Mouse (Mus musculus) heart, postnatal 25 days (tissue): ENCODE results near the gene Zfp51. TPM values are rescaled to one million over a fixed set of nuclear protein-coding genes. Genes with fewer than 3 reads are reported as not detected.
"Not testable (repeated sequence)": the region's sequence is repeated elsewhere in the genome, so short reads cannot be mapped to it uniquely, and the experiment has no call there.

Experiments
- DNase-seq: peaks from one replicate; pipeline ENCODE4 v3.0.0; 2022; ENCODE audit warnings: low spot score
- intact Hi-C: fragments of 180-260 bp; cut with DNase I; formaldehyde crosslinking; loops from one replicate; pipeline ENCODE4 v1.15.1; 2025
- total RNA-seq, 2 experiments: library from RNA; stranded (reverse); gene quantifications; 2 replicates each; pipeline ENCODE4 v1.2.3; 2021

The Zfp51 gene
- total RNA-seq = 1 to 10 TPM; 5.3 to 6.5 TPM

DNA sequence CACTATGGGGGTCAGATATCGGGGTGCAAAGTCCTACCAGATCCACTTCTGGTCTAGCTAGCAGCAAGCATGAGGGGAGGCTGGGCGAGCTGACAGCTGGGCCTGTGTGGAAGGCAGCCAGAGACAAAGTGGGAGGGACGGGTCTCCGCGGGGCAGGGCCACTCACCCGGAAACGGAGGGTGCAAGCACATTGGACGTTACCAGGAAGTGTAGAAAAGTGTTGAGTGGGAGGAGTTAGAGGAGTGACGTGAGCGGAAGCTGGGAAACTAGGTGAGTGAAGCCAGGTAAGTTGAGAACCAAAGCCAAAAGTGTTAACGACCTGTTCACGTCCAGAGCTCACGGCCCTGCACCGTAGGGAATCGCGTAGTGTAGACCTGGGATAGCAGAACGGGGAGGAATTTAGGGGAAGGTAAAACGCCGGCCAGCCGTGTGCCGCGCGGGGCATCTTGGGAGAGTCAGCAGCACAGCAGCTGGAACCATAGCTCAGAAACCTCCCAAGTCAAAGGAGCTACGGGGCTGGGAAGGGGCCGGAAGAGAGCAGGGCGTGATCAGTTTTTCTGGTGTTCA, at the start of gene Zfp51:
Zfp51 (plus strand) TSS at position 237 of the 567 bp plus-strand sequence.
- intact Hi-C loops = loop anchor here (2.0 to 5.0 kb wide), 3 partner anchors 27 to 65 kb away; partner anchors contain the start of genes Zfp53 and Zfp54
- DNase-seq = peak; percentile 91

DNA sequence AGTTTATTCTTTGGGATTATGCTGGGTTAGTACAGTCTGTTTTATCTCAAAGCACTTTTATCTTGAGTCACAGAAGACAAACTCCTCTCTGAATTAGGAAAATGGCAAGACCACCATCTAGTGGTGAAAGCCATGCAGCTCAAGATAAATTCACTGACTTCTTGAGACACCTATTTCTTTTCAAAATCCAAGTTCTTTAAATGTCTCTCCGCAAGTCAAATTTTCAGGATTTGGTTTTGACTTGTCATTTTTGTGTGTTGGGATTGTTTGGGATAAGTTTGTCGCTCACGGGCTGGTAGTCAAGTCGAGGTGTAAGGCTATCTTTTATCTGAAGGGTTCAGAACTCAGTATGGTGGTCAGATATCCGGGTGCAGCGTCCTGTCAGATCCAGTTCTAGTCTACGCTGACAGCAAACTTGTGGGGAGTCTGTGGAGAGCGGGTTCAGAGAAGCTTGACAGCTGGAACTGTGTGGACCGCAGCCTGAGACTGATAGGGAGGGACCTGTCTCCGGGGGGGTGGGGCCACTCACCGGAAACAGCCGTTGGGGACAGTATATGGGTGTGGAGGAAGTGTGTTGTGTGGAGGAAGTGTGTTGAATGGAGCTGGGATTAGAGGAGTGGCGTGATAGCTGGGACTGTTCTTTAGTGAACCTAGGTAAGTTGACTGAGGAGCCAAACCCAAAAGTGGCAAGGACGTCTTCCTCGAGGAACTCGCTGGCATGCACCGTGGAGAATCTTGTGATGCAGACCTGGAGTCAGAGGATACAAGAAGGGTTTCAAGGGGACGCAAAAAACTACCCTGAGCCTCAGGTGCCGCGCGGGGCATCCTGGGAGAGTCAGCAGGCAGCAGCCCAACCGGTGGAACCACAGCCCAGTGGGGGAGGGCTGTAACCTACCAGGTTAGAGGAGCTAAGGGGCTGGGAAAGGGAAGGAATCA, 27.2 kb upstream of the Zfp51 start, which contains the start of gene Zfp54:
Zfp54 (plus strand) TSS at position 564 of the 936 bp plus-strand sequence.
- peak; percentile 46 for DNase-seq
- intact Hi-C loops = loop anchor here (1.0 to 5.0 kb wide), 4 partner anchors 28 to 191 kb away; partner anchors contain the start of gene Zfp51

DNA sequence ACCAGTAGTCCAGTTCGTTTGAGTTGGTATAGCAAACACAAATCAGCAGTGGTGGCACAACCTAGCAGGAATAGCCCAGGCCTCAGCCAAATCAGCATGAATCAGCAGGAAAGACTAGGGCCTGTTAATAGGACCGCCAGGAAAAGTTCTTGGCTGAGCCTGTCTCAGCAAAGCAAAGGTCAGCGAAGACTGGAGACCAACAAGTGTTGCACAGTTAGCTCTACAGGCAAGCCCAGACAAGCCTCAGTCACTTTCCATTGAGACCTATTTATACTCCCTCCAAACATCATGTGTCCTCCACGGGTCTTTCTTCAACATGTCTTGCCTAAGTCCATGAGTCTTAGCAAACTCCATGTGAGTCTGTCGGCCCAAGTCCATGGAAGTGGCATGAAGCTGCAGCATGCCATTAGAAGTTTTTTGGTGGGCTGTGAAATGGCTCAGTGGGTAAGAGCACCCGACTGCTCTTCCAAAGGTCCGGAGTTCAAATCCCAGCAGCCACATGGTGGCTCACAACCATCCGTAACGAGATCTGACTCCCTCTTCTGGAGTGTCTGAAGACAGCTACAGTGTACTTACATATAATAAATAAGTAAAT, 11.3 kb upstream of the Zfp51 start:
- intact Hi-C loops, DNase-seq: not testable (repeated sequence)

DNA sequence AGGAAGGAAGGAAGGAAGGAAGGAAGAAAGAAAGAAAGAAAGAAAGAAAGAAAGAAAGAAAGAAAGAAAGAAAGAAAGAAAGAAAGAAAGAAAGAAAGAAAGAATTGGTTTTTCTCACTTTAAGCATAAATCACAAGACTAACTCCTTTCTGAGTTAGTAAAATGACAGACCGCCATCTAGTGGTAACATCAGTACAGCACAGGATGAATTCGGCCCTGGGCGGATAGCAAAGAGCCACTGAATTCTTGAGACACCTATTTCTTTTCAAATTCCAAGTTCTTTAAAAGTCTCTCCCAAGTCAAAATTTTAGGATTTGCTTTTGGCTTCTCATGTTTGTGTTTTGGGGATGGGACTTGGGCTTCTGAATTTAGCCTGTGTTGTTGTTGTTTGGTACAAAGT, 505 bp upstream of the Zfp51 start:
- intact Hi-C loops = loop anchor here (2.0 to 5.0 kb wide), 3 partner anchors 27 to 65 kb away; partner anchors contain the start of genes Zfp53 and Zfp54
- peak; percentile 24 for DNase-seq

DNA sequence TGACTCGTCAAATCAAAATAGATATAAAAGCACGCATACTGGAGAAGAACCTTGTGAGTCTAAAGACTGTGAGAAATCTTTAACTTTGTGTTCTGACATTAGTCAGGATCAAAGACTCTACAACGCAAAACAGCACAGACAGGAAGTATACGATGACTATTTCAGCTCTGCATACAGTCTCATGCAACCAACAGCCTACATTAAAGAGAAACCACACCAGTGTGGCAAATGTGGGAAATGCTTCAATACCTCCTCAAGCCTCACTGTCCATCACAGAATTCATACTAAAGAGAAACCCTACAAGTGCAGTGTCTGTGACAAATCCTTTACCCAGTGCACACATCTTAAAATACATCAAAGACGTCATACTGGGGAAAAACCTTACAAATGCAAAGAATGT, 13.4 kb downstream of the Zfp51 start:
- DNase-seq = no peak
- intact Hi-C loops = no loop called here

DNA sequence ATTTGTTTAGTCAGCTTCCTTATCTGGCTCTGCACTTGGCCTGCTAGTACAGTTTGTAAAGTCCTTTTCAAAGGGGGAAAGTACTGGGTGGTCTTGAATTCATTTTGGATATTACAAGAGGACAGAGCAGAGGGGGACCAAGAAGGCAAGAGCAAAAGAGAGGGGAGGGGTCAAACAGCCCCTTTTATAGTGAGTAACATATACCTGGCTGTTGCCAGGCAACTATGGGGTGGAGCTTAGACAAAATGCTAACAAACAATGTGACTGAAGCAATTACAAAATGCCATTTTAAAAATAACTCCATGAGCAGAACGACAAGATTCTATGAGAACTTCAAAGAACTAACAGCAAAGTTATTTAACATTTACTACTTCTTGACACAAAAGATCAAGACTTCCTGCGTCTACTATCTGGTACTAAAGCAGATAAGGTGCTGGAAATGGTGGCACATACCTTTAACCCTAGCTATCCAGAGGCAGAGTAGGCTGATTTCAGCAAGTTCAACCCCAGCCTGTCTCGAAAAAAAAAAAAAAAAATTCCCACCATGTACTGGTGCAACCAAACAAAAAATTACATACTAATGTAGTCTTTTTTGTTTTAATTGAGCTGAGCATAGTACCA, 22.0 kb downstream of the Zfp51 start:
- no peak for DNase-seq
- intact Hi-C loops = no loop called here

DNA sequence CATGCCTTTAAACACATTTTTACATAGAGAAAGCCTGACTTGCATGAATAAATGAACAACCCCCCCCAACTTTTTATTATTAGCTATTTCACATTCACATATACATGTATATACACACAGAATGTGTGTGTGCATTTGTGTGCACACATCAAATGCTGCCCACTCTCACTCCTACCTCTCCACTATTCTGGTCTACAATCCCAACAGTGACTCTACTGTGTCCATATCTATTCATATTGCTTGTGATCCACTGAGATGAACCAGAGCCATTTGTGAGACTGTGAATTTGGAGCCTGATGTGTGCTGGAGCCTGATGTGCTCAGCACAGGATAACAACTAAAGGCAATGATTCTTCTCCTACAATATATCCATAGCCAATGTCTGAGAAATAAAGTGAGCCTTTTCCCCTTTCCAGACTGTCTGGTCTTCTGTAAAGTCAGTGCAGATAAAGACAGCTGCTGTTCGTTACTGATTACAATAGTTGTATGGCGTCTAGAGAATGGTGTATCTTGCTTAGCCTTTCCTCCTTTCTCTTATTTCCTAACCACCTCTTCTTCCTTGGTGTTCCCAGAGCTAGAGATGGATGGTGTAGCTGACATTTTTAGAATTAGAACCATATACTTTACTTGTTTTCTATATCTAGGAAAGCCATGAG, 22.6 kb downstream of the Zfp51 start:
- no peak for DNase-seq

DNA sequence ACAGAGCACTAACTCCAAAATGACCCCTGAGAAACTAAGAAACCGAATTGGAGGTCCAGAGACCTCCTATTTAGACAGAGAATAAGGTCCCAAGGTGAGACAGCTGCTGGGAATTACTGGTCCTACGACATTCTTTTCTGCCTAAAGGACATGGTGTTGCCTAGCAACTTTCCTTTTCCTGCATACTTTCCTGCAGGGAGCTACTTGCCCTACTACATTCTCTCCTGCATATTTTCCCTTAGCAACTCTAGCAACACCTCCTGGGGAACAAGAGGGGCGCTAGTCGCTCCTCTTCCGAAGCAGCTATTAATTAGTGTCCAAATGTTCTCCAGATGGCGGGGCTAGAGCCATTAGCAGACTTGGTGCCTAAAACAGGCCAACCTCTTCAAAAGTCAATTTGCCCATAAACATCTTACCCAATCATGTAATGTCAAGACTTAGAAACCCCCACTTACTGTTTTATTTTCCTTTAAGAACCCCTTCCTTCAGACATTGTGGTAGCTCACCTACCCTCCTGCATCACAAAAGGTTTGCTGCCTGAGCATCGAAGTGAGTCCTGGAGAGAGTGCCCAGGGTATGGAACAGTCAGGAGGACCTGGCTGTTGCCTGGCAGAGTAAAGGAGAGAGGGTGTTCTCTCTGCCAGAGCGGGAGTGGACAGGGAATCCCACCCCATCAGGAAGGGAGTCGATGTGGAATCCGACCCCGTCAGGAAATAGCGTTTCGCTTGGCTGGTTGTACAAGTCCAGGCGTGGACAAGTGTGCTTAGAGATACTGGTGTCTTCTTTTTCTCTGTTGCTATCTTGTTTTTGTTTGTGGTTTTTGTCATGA, 23.4 kb downstream of the Zfp51 start:
- DNase-seq = no peak
- intact Hi-C loops = no loop called here

More for the DNA sequence above, 22.6 kb downstream of the Zfp51 start:
- intact Hi-C loops = no loop called here

DNA sequence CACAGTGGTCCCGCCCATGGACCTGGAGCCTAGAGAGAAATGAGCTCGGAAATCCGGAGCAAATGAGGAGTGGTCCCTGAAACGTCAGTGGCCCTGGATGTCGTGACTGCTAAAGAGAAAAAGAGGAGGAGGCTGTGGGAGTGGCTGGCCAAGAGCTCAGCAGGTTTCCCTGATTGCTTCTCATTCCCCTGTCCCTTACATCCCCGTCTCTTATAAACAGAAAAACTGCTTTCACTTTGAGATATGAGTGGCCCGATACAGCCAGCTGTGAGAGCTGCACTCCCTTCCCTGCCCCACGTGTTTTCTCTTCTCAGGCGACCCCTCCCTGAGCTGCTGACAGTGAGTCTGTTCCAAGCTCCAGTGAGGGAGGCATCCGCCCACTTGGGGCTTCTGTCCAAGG, 24.6 kb downstream of the Zfp51 start:
- peak; percentile 4 for DNase-seq
- intact Hi-C loops = not testable (repeated sequence)

DNA sequence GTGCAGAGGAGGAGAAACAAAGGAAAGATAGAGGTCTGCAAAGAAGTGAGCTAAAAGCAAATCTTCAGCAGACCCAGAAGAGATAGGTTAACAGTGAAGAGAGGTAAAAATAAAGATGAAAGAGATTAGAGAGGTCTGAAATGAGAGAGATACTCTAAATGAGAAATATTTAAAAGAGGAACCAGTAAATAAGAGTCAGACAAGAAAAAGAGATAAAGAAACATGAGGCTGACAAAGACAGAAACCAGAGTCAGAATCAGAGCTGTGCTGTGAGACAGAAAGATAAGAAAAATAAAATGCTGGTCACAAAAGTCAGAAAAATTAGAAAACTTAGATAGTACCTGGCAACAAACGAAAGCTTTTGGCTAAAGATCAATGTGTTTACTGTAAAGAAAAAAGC, 25.1 kb downstream of the Zfp51 start:
- intact Hi-C loops, DNase-seq: not testable (repeated sequence)

DNA sequence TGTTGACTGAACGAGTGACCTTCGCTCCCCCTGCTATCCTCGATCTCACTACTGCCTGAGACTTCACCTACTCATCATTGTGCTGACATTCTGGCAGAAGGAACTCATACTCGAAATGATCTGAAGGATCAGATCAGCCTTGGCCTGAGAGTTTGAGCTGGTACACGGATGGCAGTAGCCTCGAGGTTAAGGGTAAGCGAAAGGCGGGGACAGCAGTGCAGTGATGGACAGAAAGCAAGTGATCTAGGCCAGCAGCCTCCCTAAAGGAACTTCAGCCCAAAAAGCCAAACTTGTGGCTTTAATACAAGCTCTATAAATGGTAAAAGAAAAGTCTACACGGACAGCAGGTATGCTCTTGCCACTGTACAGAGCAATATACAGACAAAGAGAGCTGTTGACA, 26.2 kb downstream of the Zfp51 start:
- intact Hi-C loops, DNase-seq: not testable (repeated sequence)

DNA sequence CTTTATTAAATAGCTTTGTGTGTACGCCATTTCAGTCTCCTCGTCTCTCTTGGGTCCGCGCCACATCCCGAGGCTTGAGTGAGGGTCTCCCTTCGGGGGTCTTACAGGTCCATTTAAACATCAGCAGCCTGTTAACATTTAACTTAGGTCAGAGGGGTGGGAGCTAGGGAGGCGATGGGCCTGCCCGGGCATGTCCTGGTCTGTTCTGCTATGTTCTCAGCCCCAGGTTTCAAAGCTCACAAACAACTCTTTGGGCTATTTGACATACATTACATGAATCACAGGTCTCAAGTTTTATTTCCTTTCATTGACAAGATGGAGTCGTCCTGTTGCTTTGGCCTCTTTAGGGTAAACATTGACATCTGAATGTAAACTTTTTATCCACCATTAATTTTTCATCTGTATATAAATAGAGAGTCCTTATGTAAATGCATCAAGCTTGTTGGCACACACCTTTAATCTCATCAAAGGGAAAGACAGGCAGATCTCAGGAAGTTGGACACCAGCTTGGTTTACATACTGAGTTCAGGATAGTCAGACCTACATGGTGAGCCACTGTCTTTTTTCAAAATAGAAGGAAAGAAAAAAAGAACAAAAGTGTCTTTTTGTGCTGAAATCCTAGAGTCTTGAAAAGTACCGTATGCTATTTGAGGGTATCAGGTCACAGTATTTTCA, 28.1 kb downstream of the Zfp51 start:
- not testable (repeated sequence) for DNase-seq

DNA sequence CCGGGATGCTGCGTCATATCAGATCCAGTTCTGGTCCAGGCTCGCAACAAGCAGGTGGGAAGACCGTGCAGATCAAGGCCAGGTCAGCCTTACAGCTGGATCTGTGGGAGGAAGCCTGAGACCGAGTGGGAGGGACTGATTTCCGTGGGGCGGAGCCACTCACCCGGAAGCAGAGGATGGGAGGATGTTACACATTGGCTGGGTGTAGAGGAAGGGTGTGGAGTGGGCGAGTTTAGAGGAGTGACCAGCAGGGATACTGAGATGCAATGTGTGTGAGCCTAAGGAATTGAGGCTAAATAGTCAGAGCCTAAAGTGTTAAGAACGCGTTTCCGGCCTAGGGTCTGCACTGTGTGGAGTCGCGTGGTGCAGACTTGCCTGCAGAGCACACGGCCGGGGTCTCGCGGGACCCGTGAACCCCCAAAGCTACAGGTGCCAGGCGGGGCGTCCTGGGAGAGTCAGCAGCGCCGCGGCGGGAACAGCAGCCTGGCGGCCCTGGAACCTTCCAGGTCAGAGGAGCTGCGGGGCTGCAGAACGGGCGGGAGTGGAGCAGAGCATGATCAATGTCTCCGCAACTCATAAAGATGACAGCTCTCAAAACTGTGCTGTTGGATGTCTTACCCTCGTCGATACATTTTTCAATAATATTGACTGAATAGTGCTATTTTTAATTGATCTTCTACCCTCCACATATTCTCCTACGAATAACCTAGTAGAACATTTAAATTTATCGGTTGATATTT, 38.8 kb downstream of the Zfp51 start, which contains the start of gene Zfp53:
Zfp53 (plus strand) TSS at position 239 of the 740 bp plus-strand sequence.
- intact Hi-C loops = loop anchor here (5.0 kb wide), 1 partner anchor 37 kb away; the partner anchor contains the start of gene Zfp51
- peak; percentile 82 for DNase-seq

More for the DNA sequence above, 28.1 kb downstream of the Zfp51 start:
- intact Hi-C loops = not testable (repeated sequence)

DNA sequence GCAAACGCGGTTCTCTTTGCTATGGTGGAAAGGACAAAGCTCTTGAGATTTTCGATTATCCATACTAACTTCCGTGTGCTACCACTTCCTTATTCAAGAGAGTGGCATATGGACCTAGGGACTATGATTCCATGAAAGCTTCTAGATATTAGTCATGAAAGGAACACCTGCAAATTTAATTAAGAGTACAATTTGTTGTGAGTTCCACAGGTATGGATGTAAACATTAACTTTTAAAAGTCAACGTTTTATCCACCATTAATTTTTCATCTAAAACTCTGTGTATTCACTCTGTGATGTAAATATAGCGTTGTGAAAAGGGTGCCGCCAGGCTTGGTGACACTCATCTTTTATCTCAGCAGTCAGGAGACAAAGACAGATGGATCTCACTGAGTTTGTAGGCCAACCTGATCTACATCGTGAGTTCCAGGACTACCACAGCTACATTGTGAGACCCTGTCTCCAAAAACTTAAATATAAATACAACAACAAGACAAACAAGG, 39.4 kb downstream of the Zfp51 start:
- intact Hi-C loops = loop anchor here (5.0 kb wide), 1 partner anchor 37 kb away; the partner anchor contains the start of gene Zfp51
- DNase-seq = no peak

DNA sequence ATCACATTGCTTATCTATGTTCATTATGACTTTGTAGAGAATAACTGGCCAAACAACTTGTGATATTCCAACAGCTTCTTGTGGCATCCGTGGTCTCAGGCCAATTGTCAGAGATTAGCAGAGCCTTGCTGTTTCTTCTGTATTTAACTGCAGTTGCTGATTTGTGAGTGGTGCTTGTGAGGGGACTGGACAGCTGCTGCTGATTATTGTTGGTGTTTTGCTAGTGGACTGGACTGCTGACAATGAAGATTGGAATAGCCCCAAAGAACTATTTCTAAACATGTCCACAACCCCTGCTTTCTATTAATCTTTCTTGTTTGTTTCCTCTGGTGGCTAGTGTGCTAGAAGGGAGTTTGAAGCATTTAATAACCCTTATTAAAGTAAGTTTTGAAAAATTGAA, 51.2 kb downstream of the Zfp51 start:
- intact Hi-C loops = no loop called here
- no peak for DNase-seq

DNA sequence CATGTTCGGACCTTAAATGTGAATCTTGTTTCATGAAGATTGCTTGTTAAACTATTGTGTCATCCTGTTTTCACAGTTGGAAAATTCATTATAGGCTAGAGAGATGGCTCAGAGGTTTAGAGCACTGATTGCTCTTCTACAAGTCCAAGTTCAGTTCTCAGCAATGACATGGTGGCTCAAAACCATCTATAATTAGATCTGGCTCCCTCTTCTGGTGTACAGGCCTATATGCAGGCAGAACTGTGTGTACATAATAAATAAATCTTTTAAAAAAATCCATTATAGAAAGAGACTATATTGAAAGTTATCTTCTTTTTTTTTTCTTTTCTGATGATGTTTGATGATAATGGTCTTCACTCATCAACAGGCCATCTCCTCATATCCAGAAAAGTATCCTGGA, 54.4 kb downstream of the Zfp51 start:
- intact Hi-C loops = no loop called here
- no peak for DNase-seq

DNA sequence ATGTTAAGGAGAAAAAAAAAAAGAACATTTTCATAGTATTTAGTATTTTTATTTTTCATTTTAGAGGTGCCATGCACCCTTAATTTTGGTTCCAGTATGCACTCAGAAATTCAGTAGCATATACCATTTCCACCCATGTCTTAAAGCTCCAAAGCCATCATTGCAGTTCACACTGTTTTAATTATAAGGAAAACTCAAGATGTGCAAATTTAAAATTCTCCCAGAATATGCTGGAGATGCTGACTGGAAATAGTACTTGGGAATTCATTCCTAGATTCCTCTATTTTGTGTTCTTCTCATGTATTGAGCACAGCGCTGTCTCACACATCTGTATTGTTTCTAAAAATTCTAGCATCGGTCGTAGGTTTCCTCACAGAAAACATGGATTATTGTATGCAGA, 56.1 kb downstream of the Zfp51 start:
- DNase-seq = no peak
- intact Hi-C loops = no loop called here
